Mouse (Mus musculus) neural tube, embryonic 11.5 days (tissue): ENCODE data around the gene Cpsf6. TPM values are rescaled to one million over a fixed set of nuclear protein-coding genes. Genes with fewer than 3 reads are reported as not detected.

Experiments
- ATAC-seq: fragments of 200-750 bp; cut with Nextera tagmentation; 2 replicates; pipeline ENCODE4 v1.8.0; 2017; ENCODE audit warnings: moderate number of reproducible peaks, mild to moderate bottlenecking, moderate TSS enrichment, moderate library complexity; ENCODE audit not compliant: insufficient read depth, low FRiP score, low TSS enrichment
- DNase-seq: peaks from one replicate; pipeline ENCODE4 v3.0.0-alpha.2; 2015; ENCODE audit warnings: low spot score
- H3K27ac ChIP-seq: fragments of 300-500 bp; sonication (generic); 2 replicates; pipeline ENCODE4 v1.5.1; 2014; ENCODE audit warnings: low read depth, mild to moderate bottlenecking, low read length
- H3K27me3 ChIP-seq: fragments of 300-500 bp; sonication (generic); 2 replicates; pipeline ENCODE4 v1.6.1; 2014; ENCODE audit warnings: mild to moderate bottlenecking, low read length, mixed read lengths; ENCODE audit not compliant: control insufficient read depth, insufficient read depth
- H3K36me3 ChIP-seq: fragments of 300-500 bp; sonication (generic); 2 replicates; pipeline ENCODE4 v1.6.1; 2014; ENCODE audit warnings: mild to moderate bottlenecking, low read length, moderate library complexity, mixed read lengths; ENCODE audit not compliant: control insufficient read depth, insufficient read depth
- H3K4me1 ChIP-seq: fragments of 300-500 bp; sonication (generic); 2 replicates; pipeline ENCODE4 v1.6.1; 2014; ENCODE audit warnings: low read length, mixed read lengths; ENCODE audit not compliant: control insufficient read depth, insufficient read depth
- H3K4me2 ChIP-seq: fragments of 300-500 bp; sonication (generic); 2 replicates; pipeline ENCODE4 v1.6.1; 2014; ENCODE audit warnings: low read depth, mild to moderate bottlenecking, moderate library complexity
- H3K4me3 ChIP-seq: fragments of 300-500 bp; sonication (generic); 2 replicates; pipeline ENCODE4 v1.5.1; 2014; ENCODE audit warnings: low read depth, low read length
- H3K9ac ChIP-seq: fragments of 300-500 bp; sonication (generic); 2 replicates; pipeline ENCODE4 v1.6.1; 2014; ENCODE audit warnings: mild to moderate bottlenecking, low read length
- H3K9me3 ChIP-seq: fragments of 300-500 bp; sonication (generic); 2 replicates; pipeline ENCODE4 v1.6.1; 2016; ENCODE audit warnings: low read length; ENCODE audit not compliant: control insufficient read depth
- WGBS: fragments of 180-500 bp; shearing (Covaris S2); extraction: QIAGEN DNeasy Blood & Tissue Kit; methylation state at CpG from one replicate; pipeline ENCODE4 v1.1.7; 2014; 5-methylcytosine and 5-hydroxymethylcytosine counted together
- polyA plus RNA-seq: library from polyadenylated mRNA; unstranded; fragments of >200 nt; fragmentation: Nextera tagmentation; extraction: Ambion mirVana; gene quantifications from 2 replicates; pipeline ENCODE4 v1.2.1, GENCODE M21; 2014

Cpsf6 gene
- polyA plus RNA-seq, 1 experiment from 2014 or later = 238 TPM

DNA sequence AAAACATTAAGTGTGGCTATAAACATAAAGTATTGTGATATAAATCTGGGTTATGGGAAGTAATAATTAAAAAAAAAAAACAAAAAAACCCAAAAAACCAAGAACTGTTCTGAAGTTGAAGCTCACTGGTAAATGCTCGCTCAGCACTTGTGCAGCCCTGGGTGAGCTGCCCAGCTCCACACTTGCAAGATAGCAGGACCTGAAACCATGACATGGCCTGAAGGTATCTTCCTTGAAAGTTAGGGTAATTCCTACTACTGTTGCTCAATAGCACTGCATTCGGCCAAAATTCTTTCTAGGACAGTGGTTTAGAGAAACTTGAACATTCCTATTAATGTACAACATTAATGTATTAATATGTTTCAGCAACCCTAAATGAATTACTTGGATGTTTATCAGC lies 66.7 kb downstream of the Cpsf6 start:
- no peaks in the 10 kb centered on the region for H3K36me3 ChIP-seq
- ATAC-seq = no peak

DNA sequence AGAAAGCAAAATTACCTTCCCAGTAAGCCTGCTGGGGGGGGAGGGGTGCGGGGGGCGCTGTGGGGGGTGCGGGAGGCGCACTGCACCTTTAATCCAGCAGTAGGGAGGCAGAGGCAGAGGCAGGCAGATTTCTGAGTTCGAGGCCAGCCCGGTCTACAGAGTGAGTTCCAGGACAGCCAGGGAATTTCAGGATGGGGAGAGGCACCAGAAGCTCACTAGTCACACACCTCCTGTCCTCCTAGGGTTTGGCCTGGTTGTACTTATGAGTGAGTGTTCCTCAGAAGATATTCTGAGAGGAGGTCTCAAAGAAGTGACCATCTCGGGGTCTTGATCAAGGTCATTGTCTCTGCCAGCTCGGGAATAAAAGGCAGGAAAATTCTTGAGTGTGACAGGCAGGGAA lies 67.6 kb downstream of the Cpsf6 start:
- Histone ChIP-seq H3K4me2 (no peak overlapping the region), H3K27ac (no peak overlapping the region), H3K9ac (no peak overlapping the region), H3K4me3 (no peak overlapping the region), H3K36me3 (no peaks in the 10 kb centered on the region), H3K9me3 (no peaks in the 10 kb centered on the region), H3K27me3 (no peaks in the 10 kb centered on the region), H3K4me1 (no peaks in the 10 kb centered on the region)
- DNase-seq (no peak), ATAC-seq (no peak)
- 82% methylated on average over 8 of the region's 8 CpGs for whole genome bisulfite sequencing

More for the DNA sequence above, 66.7 kb downstream of the Cpsf6 start:
- DNase-seq = no peak
- Histone ChIP-seq H3K4me1 (no peaks in the 10 kb centered on the region), H3K9me3 (no peaks in the 10 kb centered on the region), H3K27me3 (no peaks in the 10 kb centered on the region), H3K9ac (no peak overlapping the region), H3K27ac (no peak overlapping the region), H3K4me3 (no peak overlapping the region), H3K4me2 (no peak overlapping the region)
- WGBS = 96% methylated on average over 2 of the region's 2 CpGs

DNA sequence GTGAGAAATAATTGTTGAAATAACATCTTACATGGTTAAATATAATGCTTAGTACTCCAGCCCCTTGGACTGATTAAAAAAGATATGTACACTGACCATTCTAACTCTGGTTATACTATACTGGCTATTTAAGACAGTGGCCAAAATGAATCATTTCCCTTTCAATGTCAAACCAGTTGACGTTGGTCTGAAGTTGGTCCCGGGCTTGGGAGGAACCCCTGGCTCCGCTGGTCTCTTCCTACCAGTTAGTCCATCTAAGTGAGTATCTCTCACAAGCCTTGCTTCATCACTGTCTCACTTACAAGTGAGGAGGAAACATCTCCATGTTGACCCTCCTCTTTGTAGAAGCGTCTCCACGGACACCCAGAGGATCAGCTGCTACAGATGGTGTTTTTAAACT lies 75.4 kb downstream of the Cpsf6 start:
- ATAC-seq (no peak), DNase-seq (no peak)
- no peaks in the 10 kb centered on the region for H3K9me3 ChIP-seq
- H3K4me1 ChIP-seq = no peaks in the 10 kb centered on the region
- no peaks in the 10 kb centered on the region for H3K27me3 ChIP-seq
- H3K4me3 ChIP-seq = no peak overlapping the region
- 95% methylated on average over 5 of the region's 5 CpGs for WGBS
- no peak overlapping the region for H3K27ac ChIP-seq
- no peak overlapping the region for H3K9ac ChIP-seq
- no peaks in the 10 kb centered on the region for H3K36me3 ChIP-seq
- no peak overlapping the region for H3K4me2 ChIP-seq

DNA sequence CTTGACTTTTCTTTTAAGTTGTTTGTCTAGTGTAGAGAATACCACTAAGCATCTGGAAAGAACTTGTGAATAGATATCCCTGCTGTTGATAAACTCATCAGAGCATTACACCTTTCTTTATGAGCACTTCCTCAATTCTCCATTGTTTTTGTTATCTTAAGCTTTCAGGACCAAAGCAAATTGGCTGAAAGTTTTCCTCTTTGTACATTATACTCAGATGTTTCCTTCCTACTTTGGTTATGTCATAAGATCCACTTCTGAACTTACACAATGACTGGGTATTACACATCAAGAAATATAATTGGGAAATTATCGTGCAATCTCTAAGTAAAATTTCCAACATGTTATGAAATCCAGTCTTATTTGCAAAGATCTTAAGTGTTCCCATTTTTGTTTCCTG lies 78.1 kb downstream of the Cpsf6 start:
- H3K9ac ChIP-seq = no peak overlapping the region
- no peaks in the 10 kb centered on the region for H3K36me3 ChIP-seq
- H3K27me3 ChIP-seq = no peaks in the 10 kb centered on the region
- ATAC-seq (no peak), DNase-seq (no peak)
- no peak overlapping the region for H3K27ac ChIP-seq
- no peaks in the 10 kb centered on the region for H3K4me1 ChIP-seq
- no peak overlapping the region for H3K4me2 ChIP-seq
- WGBS = 93% methylated on average over 1 of the region's 1 CpGs
- H3K4me3 ChIP-seq = no peak overlapping the region
- H3K9me3 ChIP-seq = no peaks in the 10 kb centered on the region

DNA sequence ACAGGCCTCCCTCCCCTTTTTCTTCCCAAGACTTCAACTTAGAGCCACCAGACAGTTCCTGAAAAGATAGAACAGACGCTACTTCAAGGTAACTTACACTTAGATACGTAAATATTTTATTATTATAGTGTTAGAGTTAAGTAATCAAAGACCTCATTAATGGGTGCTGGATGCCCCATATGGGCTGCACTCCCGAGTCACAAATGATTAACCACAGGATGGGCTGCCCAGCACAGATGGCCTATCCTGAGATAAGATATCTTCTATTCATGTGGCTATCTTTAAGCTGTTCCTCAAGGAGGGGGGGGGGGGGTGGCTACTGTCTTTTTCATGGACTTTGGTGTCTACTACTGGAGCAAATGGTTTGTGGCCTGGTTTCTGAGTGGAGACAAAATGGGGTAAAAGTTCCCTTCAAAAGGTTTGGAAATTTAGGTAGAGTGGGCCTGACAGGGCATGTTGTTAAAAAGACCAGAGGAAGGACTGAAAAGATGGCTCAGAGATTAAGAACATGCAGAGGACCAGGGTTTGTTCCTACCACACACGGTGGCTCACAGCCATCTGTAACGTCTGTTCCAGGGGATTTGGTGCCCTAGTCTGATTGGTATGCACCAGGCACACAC lies 79.8 kb downstream of the Cpsf6 start:
- Histone ChIP-seq H3K9ac (no peak overlapping the region), H3K27ac (no peak overlapping the region), H3K27me3 (no peaks in the 10 kb centered on the region), H3K4me2 (no peak overlapping the region), H3K36me3 (no peaks in the 10 kb centered on the region), H3K9me3 (no peaks in the 10 kb centered on the region), H3K4me3 (no peak overlapping the region), H3K4me1 (no peaks in the 10 kb centered on the region)
- no peak for ATAC-seq
- WGBS = 82% methylated on average over 5 of the region's 5 CpGs
- no peak for DNase-seq

DNA sequence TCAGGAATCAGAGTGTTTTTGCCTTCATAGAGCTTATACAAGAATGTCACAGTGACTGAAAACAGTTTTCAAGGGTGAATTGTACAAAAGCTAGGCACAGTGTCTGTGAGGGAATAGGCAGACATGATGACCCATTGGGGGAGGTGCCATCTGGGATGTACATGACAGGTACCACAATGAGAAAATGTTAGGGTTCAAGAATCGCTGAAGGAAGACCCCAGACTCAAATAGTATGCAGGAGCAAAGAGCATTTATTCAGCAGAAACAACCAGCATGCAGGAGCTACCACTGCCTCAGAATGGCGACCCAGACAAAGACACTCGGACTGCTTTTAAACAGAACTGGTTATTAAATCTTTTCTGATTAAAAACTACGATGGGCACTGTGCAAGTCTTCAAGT lies 80.7 kb downstream of the Cpsf6 start:
- 86% methylated on average over 4 of the region's 4 CpGs for WGBS
- no peaks in the 10 kb centered on the region for H3K27me3 ChIP-seq
- H3K9me3 ChIP-seq = no peaks in the 10 kb centered on the region

DNA sequence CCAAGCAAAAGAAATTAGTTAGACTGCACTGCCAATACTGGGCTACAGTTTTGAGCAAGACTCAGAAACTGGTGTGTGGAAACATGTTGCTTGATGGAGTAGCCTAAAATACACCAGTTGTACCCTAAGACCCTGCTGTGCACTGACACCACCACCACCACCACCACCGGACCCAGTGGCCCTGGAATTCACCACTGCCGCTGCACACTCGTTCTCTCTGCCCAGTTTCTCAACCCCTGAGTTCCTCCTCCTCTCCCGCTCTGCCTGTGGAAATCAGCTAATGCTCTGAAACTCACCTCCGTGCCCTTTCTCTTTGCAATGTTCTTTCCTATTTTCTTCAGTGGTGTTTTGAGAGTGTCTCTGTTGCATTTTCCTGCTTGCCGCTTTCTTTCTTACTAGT lies 81.5 kb downstream of the Cpsf6 start:
- no peaks in the 10 kb centered on the region for H3K36me3 ChIP-seq
- 90% methylated on average over 6 of the region's 6 CpGs for WGBS
- no peaks in the 10 kb centered on the region for H3K9me3 ChIP-seq
- no peaks in the 10 kb centered on the region for H3K27me3 ChIP-seq
- ATAC-seq = no peak
- no peak overlapping the region for H3K4me3 ChIP-seq
- H3K9ac ChIP-seq = no peak overlapping the region
- no peak overlapping the region for H3K4me2 ChIP-seq
- DNase-seq = no peak
- H3K4me1 ChIP-seq = no peaks in the 10 kb centered on the region
- no peak overlapping the region for H3K27ac ChIP-seq

More for the DNA sequence above, 80.7 kb downstream of the Cpsf6 start:
- Histone ChIP-seq H3K27ac (no peak overlapping the region), H3K36me3 (no peaks in the 10 kb centered on the region), H3K9ac (no peak overlapping the region), H3K4me3 (no peak overlapping the region), H3K4me1 (no peaks in the 10 kb centered on the region), H3K4me2 (no peak overlapping the region)
- no peak for DNase-seq
- ATAC-seq = no peak

Other genes with a start within 250 kb of the Cpsf6 start
- 32.7 and 33.9 TPM in 2 replicates for gene Frs2, start 231.5 kb downstream of the Cpsf6 start, polyA plus RNA-seq
- gene Yeats4, start 155.5 kb downstream of the Cpsf6 start, polyA plus RNA-seq = 122 and 126 TPM in 2 replicates
- not detected in 2 replicates for gene 9530003J23Rik, start 141.3 kb downstream of the Cpsf6 start, polyA plus RNA-seq
- gene Lyz2, start 97.7 kb downstream of the Cpsf6 start, polyA plus RNA-seq = 12.1 and 16.8 TPM in 2 replicates
- not detected in 2 replicates for gene Lyz1, start 87.1 kb downstream of the Cpsf6 start, polyA plus RNA-seq
- 18.4 and 21.1 TPM in 2 replicates for gene Cpm, start 249.5 kb upstream of the Cpsf6 start, polyA plus RNA-seq